Comparison of ENCODE assay signal across 9 mouse cellular contexts in genomic region chr13:93000640-93001351, GRCm38 (mm10).
A peak's percentile ranks its signal among the peaks of the same experiment; 100 is the strongest.
DNase-seq lines count a peak whose midpoint lies in the region; ATAC-seq and TF ChIP-seq lines count a peak whose summit lies in the region.
"Had no signal": no experiment of that assay in that cellular context is flagged by ENCODE, and none has a peak within 500 bp of the region (broad histone marks: within the 10 kb centered on the region; RNA-seq: fewer than 3 reads in every experiment).

No protein-coding gene starts in this region.

- TF ChIP-seq CTCF in left cerebral cortex, adult 2 months (IDR thresholded peaks at IDR 0.05): no peak

- ATAC-seq in intestine, embryonic 14.5 days (replicated peaks; ENCODE audit: low FRiP score, low TSS enrichment, low read depth): no peak
- ATAC-seq in intestine, embryonic 16.5 days: no peak; the same call in 1 of the 2 replicates
- no peak for ATAC-seq in cerebellum, adult (ENCODE audit: insufficient number of reproducible peaks, low FRiP score, low TSS enrichment)

- no peak overlapping the region for H3K4me3 ChIP-seq in intestine, embryonic 14.5 days (ENCODE audit: low read depth, low read length)
- H3K4me3 ChIP-seq in intestine, embryonic 16.5 days (ENCODE audit: low read length): no peak overlapping the region
- no peak overlapping the region for H3K4me3 ChIP-seq in left cerebral cortex, adult 2 months

- peaks cover 12% of the 10 kb centered on the region for H3K4me1 ChIP-seq in intestine, embryonic 14.5 days (replicated peaks; ENCODE audit: control insufficient read depth, insufficient read depth, low read length)
- H3K4me1 ChIP-seq in intestine, embryonic 16.5 days (ENCODE audit: control insufficient read depth, insufficient read depth, low read length): peaks cover 10% of the 10 kb centered on the region; the same call in 1 of the 2 replicates

- no peak overlapping the region for H3K27ac ChIP-seq in intestine, embryonic 14.5 days (ENCODE audit: low read depth)
- no peak overlapping the region for H3K27ac ChIP-seq in intestine, embryonic 16.5 days (ENCODE audit: low read length)
- peak overlapping the region; percentile 98 for H3K27ac ChIP-seq in left cerebral cortex, adult 2 months
- H3K27ac ChIP-seq: macrophage had no signal

- intact Hi-C loops in left cerebral cortex, adult 2 months (cut with DNase I): loop anchor here (2.0 kb wide), 2 partner anchors 58 to 302 kb away; no protein-coding TSS in a partner anchor

- peak; percentile 50 to 65 for DNase-seq in cerebellum, postnatal 14 days
- no peak for DNase-seq in cerebellum, postnatal 36 days
- no peak for DNase-seq in intestine, embryonic 14.5 days (ENCODE audit: low spot score)
- peak; percentile 49 for DNase-seq in Muller cell, postnatal 12 days (ENCODE audit: inconsistent ontology term)
- peak; percentile 63 to 71 for DNase-seq in left cerebral cortex, adult 2 months (ENCODE audit: extremely low spot score in 1 of 2, low spot score in 2 of 2)
- no peak for DNase-seq in adrenal gland, postnatal 4 days (ENCODE audit: low spot score in 2 of 2)

- WGBS in intestine, embryonic 14.5 days: 49% methylated on average over 12 of the region's 12 CpGs
- WGBS in intestine, embryonic 16.5 days: 59% methylated on average over 12 of the region's 12 CpGs

- H3K36me3 ChIP-seq in intestine, embryonic 14.5 days (ENCODE audit: control insufficient read depth, insufficient read depth, low read length): no peaks in the 10 kb centered on the region
- no peaks in the 10 kb centered on the region for H3K36me3 ChIP-seq in intestine, embryonic 16.5 days (ENCODE audit: control insufficient read depth, insufficient read depth, low read length)

- no peaks in the 10 kb centered on the region for H3K9me3 ChIP-seq in intestine, embryonic 14.5 days (ENCODE audit: control insufficient read depth, low read length)
- no peaks in the 10 kb centered on the region for H3K9me3 ChIP-seq in intestine, embryonic 16.5 days (ENCODE audit: control insufficient read depth, low read length)

- no peaks in the 10 kb centered on the region for H3K27me3 ChIP-seq in intestine, embryonic 14.5 days (replicated peaks; ENCODE audit: control insufficient read depth, insufficient read depth, low read length)
- H3K27me3 ChIP-seq in intestine, embryonic 16.5 days (replicated peaks; ENCODE audit: control insufficient read depth, insufficient read depth, low read length): no peaks in the 10 kb centered on the region

- 0 out of 2 replicates have a peak overlapping the region, but pooled peaks have one; percentile 18 for H3K4me2 ChIP-seq in intestine, embryonic 14.5 days (ENCODE audit: low read length)
- H3K4me2 ChIP-seq in intestine, embryonic 16.5 days (ENCODE audit: low read depth, low read length): no peak overlapping the region

- no peak overlapping the region for H3K9ac ChIP-seq in intestine, embryonic 14.5 days (ENCODE audit: low read length)
- H3K9ac ChIP-seq in intestine, embryonic 16.5 days (ENCODE audit: low read depth, low read length): no peak overlapping the region

Comparison
In these comparisons a context has a peak if more than half of its experiments do, and no peak if none do; other contexts are left out.
1. DNase-seq: peak in cerebellum, postnatal 14 days (2 of 2), Muller cell, postnatal 12 days (single experiment) and left cerebral cortex, adult 2 months (2 of 2); none in cerebellum, postnatal 36 days (0 of 2), intestine, embryonic 14.5 days (single experiment) and adrenal gland, postnatal 4 days (0 of 2).